Mouse (Mus musculus): ENCODE measurements around the gene Pygo2. TPM values are rescaled to one million over a fixed set of nuclear protein-coding genes. Genes with fewer than 3 reads are reported as not detected.
A peak's percentile ranks its signal among the peaks of the same experiment; 100 is the strongest.

Gene Pygo2
- 21.3 and 22.3 TPM in 2 replicates for polyA plus RNA-seq (2015; fragmentation: Nextera tagmentation; extraction: Ambion mirVana)

DNA sequence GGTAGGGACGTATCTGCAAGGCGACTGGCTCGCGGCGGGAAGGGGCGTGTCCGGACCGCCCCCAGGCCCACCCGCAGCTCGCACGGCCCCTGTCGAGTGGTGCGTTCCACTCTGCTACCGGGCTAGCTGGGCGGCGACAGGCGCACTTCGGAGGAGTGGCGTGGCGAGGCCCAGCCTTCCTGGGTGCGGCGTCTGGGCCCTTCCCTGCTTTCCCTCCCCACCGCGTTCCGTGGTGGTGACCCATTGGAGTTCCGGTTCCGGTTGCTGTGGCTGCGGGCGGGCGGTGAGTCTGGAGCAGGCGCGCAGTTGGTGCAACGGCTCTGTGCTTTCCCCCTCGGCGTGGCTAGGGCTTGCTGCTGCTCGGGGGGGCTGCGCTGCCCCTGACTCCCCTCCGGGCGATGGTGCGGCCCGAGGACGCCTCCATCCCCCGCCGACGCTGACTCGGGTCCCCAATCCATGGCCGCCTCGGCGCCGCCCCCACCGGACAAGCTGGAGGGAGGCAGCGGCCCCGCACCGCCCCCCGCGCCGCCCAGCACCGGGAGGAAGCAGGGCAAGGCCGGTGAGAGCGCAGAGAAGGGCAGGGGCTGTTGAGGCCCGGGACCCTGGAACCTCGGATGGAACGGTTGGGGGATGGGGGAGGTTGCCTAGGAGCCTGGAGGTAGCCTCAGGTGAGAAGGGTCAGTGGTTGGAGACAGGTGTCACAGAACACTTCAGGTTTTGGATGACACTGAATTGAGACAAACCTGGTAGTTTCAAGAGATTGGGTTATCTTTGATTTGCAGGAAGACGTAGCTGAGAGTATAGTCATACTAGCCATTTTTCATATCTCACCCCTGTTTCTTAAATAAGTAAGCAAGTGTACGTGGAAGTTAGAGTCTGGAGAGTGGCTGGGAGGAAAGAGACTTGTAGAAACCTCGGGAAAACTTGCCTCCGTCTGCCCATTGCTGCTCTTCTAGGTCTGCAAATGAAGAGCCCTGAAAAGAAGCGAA is at the start of gene Pygo2:
Gene Pygo2 (plus strand): TSS at position 44 of the 989 bp plus-strand sequence.
- DNase-seq (ENCODE audit: low spot score): peak; percentile 91

GRCm38 (mm10) chr3:89380291-89380690 is 49.7 kb upstream of the Pygo2 start:
- DNase-seq (ENCODE audit: low spot score): no peak

- no peak for DNase-seq (ENCODE audit: low spot score)
Measured at GRCm38 (mm10) chr3:89380711-89381110, 49.3 kb upstream of the Pygo2 start.

GRCm38 (mm10) chr3:89381233-89381632 is 48.8 kb upstream of the Pygo2 start:
- no peak for DNase-seq (ENCODE audit: low spot score)

GRCm38 (mm10) chr3:89382033-89382882 is 47.8 kb upstream of the Pygo2 start:
- no peak for DNase-seq (ENCODE audit: low spot score)

GRCm38 (mm10) chr3:89382950-89383349 is 47.1 kb upstream of the Pygo2 start:
- DNase-seq (ENCODE audit: low spot score): no peak

- no peak for DNase-seq (ENCODE audit: low spot score)
Measured at GRCm38 (mm10) chr3:89383651-89384255, 46.3 kb upstream of the Pygo2 start.

GRCm38 (mm10) chr3:89384331-89385076 is 45.5 kb upstream of the Pygo2 start:
- no peak for DNase-seq (ENCODE audit: low spot score)

GRCm38 (mm10) chr3:89385451-89385850 is 44.6 kb upstream of the Pygo2 start:
- peak; percentile 49 for DNase-seq (ENCODE audit: low spot score)

GRCm38 (mm10) chr3:89386438-89387420 is 43.3 kb upstream of the Pygo2 start:
- DNase-seq (ENCODE audit: low spot score): no peak

GRCm38 (mm10) chr3:89387632-89388031 is 42.4 kb upstream of the Pygo2 start:
- no peak for DNase-seq (ENCODE audit: low spot score)

DNA sequence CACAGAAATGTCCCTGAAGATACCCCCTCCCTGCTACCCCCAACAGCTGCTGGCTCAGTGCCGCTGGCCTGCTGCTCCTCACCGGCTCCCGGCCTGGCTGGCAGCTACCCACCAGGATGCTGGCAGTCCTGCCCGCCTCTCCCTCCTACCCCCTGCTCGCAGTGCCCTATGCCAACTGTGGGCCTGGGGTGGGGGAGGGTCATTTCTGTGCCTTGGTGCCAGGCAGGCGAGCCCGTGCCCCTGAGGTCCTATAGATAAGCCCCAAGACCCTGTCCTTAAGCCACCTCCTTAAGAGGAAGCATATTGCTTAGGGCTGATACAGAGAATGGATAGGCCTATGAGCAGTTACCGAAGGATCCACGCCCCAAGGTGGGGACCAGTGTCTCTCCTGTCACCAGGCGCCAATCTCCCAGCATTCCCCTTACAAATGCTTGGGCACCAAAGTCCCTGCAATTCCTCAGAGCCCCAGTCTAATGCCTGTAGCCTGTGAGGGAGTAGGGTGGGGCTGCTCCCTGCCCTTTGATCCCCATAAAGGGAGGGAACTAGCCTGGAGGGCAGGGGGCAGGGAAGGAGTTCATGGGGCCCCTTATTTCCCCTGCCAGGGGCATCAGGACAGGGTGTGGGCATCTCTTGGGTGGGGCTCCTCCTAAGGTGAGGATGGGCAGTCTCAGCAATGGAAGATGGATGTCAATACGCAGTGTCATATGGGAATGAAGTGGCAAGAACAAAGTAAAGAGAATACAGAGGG is 41.7 kb upstream of the Pygo2 start:
- no peak for DNase-seq (ENCODE audit: low spot score)

DNA sequence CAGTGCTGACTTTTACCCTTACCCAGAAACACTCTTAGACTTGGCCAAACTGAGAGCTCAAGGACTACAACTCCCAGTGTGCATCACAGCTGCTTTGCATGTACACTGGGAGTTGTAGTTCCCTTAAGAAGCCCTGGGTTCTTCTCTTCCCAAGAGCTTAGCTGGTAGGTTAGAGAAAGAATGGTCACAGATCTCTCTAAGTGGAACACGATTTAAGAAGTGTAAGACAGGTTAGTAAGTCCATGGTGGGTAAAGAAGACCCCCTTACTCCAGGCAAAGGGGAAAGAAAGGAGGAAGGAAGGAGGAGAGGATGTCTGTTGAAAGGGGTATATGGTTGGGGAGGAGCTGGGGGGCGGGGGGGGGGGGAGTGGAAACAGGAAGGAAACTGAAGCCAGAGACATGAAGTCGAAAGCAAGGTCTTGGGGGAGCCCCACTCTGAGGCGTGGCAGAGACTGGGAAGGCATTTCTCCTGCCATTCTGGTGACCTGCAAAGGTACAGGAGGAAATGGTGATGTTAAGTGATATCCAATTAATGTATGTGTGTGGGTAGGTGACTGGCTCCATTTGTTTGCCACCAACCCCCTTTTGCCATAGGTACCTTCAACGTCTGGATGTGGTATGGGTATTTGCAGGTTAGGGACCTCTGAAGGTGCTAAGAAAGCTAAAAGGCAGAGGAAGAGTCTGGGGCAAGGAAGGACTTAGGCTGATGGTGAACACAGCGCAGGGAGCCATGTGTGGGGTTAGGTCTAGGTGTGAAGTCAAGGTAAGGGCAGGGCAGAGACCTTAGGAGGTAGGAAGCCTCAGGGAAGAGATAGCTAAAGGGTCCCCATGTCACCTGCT is 40.9 kb upstream of the Pygo2 start:
- DNase-seq (ENCODE audit: low spot score): peak; percentile 78

DNA sequence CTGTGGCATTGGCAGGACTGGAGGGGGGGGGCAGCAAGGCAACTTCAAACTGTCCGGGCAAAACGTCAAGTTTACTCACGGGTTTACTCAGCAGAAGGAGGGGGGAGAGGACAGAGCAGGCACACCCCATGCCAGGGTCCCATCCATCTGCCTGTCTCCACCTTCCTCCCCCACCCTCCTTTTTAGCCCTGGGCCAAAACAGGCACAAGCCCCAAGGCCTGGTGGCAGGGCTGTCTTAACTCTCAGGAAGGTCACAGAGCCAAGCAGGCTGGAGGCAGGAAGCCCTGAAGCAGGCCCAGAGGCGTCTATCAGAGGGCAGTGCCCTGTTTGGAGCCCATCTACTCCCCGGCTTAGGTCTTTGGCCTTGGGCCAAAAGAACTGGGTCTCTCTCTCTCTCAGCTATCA is 39.9 kb upstream of the Pygo2 start:
- no peak for DNase-seq (ENCODE audit: low spot score)

DNA sequence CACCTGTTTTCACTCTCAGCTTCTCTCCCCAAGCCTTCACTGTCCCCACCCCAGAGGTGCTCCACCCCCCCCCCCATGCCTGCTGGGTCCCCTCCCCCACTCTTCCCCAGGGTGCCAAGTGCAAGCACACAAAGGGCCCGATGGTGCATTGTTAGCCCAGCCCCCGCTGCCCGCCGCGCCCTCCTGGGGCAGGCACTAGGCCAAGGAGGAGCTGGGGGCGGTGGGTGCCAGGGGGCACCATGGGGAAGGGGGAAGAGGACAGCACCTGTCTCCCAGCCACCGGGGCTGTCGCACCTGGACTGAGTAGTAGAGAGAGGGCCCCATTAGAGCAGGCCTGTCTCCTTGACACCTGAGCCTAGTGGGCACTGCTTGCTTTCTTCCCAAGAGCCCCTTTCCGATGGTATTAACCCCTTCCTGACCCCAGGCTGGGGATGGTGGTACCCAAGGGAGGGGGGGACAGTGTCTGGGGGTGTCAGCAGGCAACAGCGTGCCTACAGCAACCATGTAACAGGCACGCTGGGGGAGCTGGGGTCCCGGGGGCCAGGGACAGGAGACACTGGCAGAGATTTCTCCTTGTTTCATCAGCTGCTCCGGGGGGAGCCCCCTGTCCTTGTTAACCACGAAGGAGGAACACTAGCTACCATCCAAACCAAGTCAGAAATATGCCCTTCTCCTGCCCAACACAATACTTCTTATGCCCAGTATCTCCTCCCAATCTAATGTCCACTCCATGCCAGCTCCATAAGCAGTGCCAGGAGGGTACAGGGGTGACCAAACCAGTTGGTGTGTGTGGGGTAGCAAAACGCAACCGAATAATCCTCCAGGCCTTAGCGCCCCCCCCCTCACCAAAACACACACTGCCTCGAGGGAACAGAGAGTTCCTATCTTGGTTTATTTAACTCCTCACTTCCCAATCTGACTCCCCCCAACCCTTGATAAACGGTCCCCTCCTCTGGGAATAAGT is 39.0 kb upstream of the Pygo2 start:
- DNase-seq (ENCODE audit: low spot score): peak; percentile 19

- peak; percentile 25 for DNase-seq (ENCODE audit: low spot score)
Measured at GRCm38 (mm10) chr3:89391663-89392511, 38.1 kb upstream of the Pygo2 start.
